Mouse (Mus musculus): ENCODE results near the gene Ero1lb. TPM values are rescaled to one million over a fixed set of nuclear protein-coding genes. Genes with fewer than 3 reads are reported as not detected.
"Not testable (repeated sequence)": the region's sequence is repeated elsewhere in the genome, so short reads cannot be mapped to it uniquely, and the experiment has no call there.

Ero1lb gene
- polyA plus RNA-seq, 1 experiment from 2014 or later: 17.9 TPM

GRCm38 (mm10) chr13:12634941-12635588 lies 69.4 kb downstream of the Ero1lb start:
- not testable (repeated sequence) for H3K36me3 ChIP-seq; ATAC-seq (ENCODE audit: low FRiP score); H3K9ac ChIP-seq (replicated peaks); H3K27me3 ChIP-seq (replicated peaks); H3K27ac ChIP-seq (replicated peaks); H3K4me1 ChIP-seq; H3K4me2 ChIP-seq; H3K4me3 ChIP-seq (replicated peaks); H3K9me3 ChIP-seq (replicated peaks)
- 93% methylated on average over 1 of the region's 6 CpGs for WGBS

- not testable (repeated sequence) for H3K27me3 ChIP-seq (replicated peaks); H3K9ac ChIP-seq (replicated peaks); H3K4me3 ChIP-seq (replicated peaks); H3K27ac ChIP-seq (replicated peaks); H3K36me3 ChIP-seq; ATAC-seq (ENCODE audit: low FRiP score); H3K4me1 ChIP-seq; H3K9me3 ChIP-seq (replicated peaks); H3K4me2 ChIP-seq
- 98% methylated on average over 4 of the region's 4 CpGs for WGBS
Measured at GRCm38 (mm10) chr13:12642795-12643194, 77.1 kb downstream of the Ero1lb start.

- H3K4me3 ChIP-seq (replicated peaks); H3K27ac ChIP-seq (replicated peaks); H3K9me3 ChIP-seq (replicated peaks); H3K9ac ChIP-seq (replicated peaks); H3K4me1 ChIP-seq; H3K4me2 ChIP-seq; H3K36me3 ChIP-seq; H3K27me3 ChIP-seq (replicated peaks); ATAC-seq (ENCODE audit: low FRiP score): not testable (repeated sequence)
- WGBS: 82% methylated on average over 5 of the region's 5 CpGs
Measured at GRCm38 (mm10) chr13:12646676-12647075, 81.0 kb downstream of the Ero1lb start.

- WGBS: under 1% methylated on average over 50 of the region's 79 CpGs
- peak; percentile 95 for ATAC-seq (ENCODE audit: low FRiP score)
Measured at GRCm38 (mm10) chr13:12650020-12650876, 84.6 kb downstream of the Ero1lb start.

GRCm38 (mm10) chr13:12650877-12651176 lies 85.2 kb downstream of the Ero1lb start:
- 0 out of 2 replicates have a peak overlapping the region, but pooled peaks have one; percentile 56 for H3K27ac ChIP-seq (replicated peaks)

More at GRCm38 (mm10) chr13:12650020-12650876, 84.6 kb downstream of the Ero1lb start:
- not testable (repeated sequence) for H3K27me3 ChIP-seq (replicated peaks); H3K36me3 ChIP-seq; H3K4me1 ChIP-seq; H3K9me3 ChIP-seq (replicated peaks)
- Histone ChIP-seq H3K4me2 (peak overlapping the region; percentile 57), H3K27ac (replicated peaks) (peak overlapping the region; percentile 83), H3K9ac (replicated peaks) (peak overlapping the region; percentile 49), H3K4me3 (replicated peaks) (peak overlapping the region; percentile 48)

More at GRCm38 (mm10) chr13:12650877-12651176, 85.2 kb downstream of the Ero1lb start:
- not testable (repeated sequence) for H3K36me3 ChIP-seq; H3K4me1 ChIP-seq; H3K27me3 ChIP-seq (replicated peaks); H3K9me3 ChIP-seq (replicated peaks); H3K9ac ChIP-seq (replicated peaks)
- peak; percentile 89 for ATAC-seq (ENCODE audit: low FRiP score)
- Histone ChIP-seq H3K4me2 (peak overlapping the region; percentile 57), H3K4me3 (replicated peaks) (peak overlapping the region; percentile 48)
- 0% methylated on average over 12 of the region's 13 CpGs for WGBS

Other genes with a start within 250 kb of the Ero1lb start
- gene Actn2, start 225.1 kb upstream of the Ero1lb start, polyA plus RNA-seq (2015; fragmentation: Nextera tagmentation; extraction: Ambion mirVana): 13.5 and 22.6 TPM in 2 replicates
- gene Heatr1, start 170.8 kb upstream of the Ero1lb start, polyA plus RNA-seq (2015; fragmentation: Nextera tagmentation; extraction: Ambion mirVana): 9.8 and 12.9 TPM in 2 replicates
- gene Lgals8, start 100.9 kb upstream of the Ero1lb start, polyA plus RNA-seq (2015; fragmentation: Nextera tagmentation; extraction: Ambion mirVana): 26.6 and 31.5 TPM in 2 replicates
- gene Edaradd, start 45.4 kb upstream of the Ero1lb start, polyA plus RNA-seq (2015; fragmentation: Nextera tagmentation; extraction: Ambion mirVana): 1.8 and 3.9 TPM in 2 replicates
- gene Prl2c3, start 234.2 kb downstream of the Ero1lb start, polyA plus RNA-seq (2015; fragmentation: Nextera tagmentation; extraction: Ambion mirVana): not detected in 2 replicates